Mouse (Mus musculus) liver, embryonic 12.5 days (tissue): Measurements from ENCODE around the gene Krtap12-1. TPM values are rescaled to one million over a fixed set of nuclear protein-coding genes. Genes with fewer than 3 reads are reported as not detected.
"Not testable (repeated sequence)": the region's sequence is repeated elsewhere in the genome, so short reads cannot be mapped to it uniquely, and the experiment has no call there.

Source experiments
- ATAC-seq: fragments of 200-750 bp; cut with Nextera tagmentation; 2 replicates; pipeline ENCODE4 v1.8.0; 2017; ENCODE audit warnings: moderate number of reproducible peaks, mild to moderate bottlenecking, moderate library complexity
- H3K27ac ChIP-seq: fragments of 300-500 bp; sonication (generic); 2 replicates; pipeline ENCODE4 v1.5.1; 2016; ENCODE audit warnings: mild to moderate bottlenecking
- H3K27me3 ChIP-seq: fragments of 300-500 bp; sonication (generic); replicated peaks from 2 replicates; pipeline ENCODE4 v1.6.1; 2016; ENCODE audit warnings: mild to moderate bottlenecking, moderate library complexity
- H3K36me3 ChIP-seq: fragments of 300-500 bp; sonication (generic); 2 replicates; pipeline ENCODE4 v1.6.1; 2016; ENCODE audit warnings: mild to moderate bottlenecking, moderate library complexity
- H3K4me1 ChIP-seq: fragments of 300-500 bp; sonication (generic); 2 replicates; pipeline ENCODE4 v1.6.1; 2016
- H3K4me2 ChIP-seq: fragments of 300-500 bp; sonication (generic); 2 replicates; pipeline ENCODE4 v1.6.1; 2016; ENCODE audit warnings: mild to moderate bottlenecking, moderate library complexity
- H3K4me3 ChIP-seq: fragments of 300-500 bp; sonication (generic); 2 replicates; pipeline ENCODE4 v1.5.1; 2016; ENCODE audit warnings: mild to moderate bottlenecking, moderate library complexity
- H3K9ac ChIP-seq: fragments of 300-500 bp; sonication (generic); 2 replicates; pipeline ENCODE4 v1.6.1; 2016; ENCODE audit warnings: mild to moderate bottlenecking, moderate library complexity
- H3K9me3 ChIP-seq: fragments of 300-500 bp; sonication (generic); replicated peaks from 2 replicates; pipeline ENCODE4 v1.6.1; 2016; ENCODE audit warnings: mild to moderate bottlenecking, moderate library complexity
- WGBS: fragments of 180-500 bp; shearing (Covaris S2); methylation state at CpG from one replicate; pipeline ENCODE4 v1.1.7; 2016; ENCODE audit not compliant: insufficient replicate concordance; 5-methylcytosine and 5-hydroxymethylcytosine counted together
- polyA plus RNA-seq: library from polyadenylated mRNA; unstranded; fragments of >200 nt; fragmentation: Nextera tagmentation; extraction: Ambion mirVana; gene quantifications from 2 replicates; pipeline ENCODE4 v1.2.1, GENCODE M21; 2016

Krtap12-1 gene
- polyA plus RNA-seq, 1 experiment from 2014 or later = not detected

DNA sequence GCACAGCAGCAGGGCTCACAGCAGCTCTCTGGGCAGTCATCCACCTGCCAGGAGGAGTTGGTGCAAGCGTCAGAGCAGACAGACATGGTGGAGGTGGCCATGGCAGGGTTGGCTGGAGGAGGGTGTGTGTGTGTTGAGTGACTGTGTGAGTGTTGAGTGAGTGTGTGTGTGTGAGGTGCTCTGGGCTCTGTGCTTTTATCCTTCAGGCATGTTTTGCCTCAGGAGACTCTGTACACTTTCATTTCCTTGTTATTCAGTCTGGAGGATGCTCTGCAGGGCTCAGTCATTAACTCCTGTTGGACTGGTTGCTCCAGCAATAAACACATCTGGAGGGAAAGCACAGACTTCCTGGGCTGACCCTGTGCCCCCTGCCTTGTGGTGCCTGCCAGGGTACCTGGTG is 30.9 kb downstream of the Krtap12-1 start, which contains the start of gene Gm9736:
Gene Gm9736, minus strand, starts transcription at position 101 of the 400 bp plus-strand sequence.
- H3K27me3 ChIP-seq, H3K4me2 ChIP-seq, H3K36me3 ChIP-seq, H3K9ac ChIP-seq, H3K27ac ChIP-seq, H3K4me1 ChIP-seq, H3K9me3 ChIP-seq, ATAC-seq, H3K4me3 ChIP-seq: not testable (repeated sequence)
- WGBS = 47% methylated on average over 1 of the region's 1 CpGs

DNA sequence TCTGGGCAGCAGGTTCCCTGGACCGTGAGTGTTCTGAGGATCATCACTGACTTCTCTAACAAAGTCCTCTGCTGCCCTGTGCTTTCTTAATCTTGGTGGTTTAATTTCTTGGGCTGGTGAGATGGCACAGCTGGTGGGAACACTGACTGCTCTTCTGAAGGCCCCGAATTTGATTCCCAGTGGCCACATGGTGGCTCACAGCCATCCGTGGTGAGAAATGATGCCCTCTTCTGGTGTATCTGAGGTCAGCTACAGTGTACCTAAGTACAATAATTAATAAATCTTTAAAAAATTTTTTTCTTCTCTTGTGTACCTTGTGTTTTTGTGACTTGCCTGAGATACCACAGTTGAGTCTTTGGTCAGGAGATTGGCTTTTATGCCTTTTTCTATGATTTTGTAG is 31.9 kb downstream of the Krtap12-1 start:
- H3K4me1 ChIP-seq, H3K9ac ChIP-seq, H3K36me3 ChIP-seq, H3K9me3 ChIP-seq, H3K27me3 ChIP-seq, ATAC-seq, H3K4me3 ChIP-seq, H3K4me2 ChIP-seq, H3K27ac ChIP-seq: not testable (repeated sequence)
- 44% methylated on average over 3 of the region's 3 CpGs for WGBS

DNA sequence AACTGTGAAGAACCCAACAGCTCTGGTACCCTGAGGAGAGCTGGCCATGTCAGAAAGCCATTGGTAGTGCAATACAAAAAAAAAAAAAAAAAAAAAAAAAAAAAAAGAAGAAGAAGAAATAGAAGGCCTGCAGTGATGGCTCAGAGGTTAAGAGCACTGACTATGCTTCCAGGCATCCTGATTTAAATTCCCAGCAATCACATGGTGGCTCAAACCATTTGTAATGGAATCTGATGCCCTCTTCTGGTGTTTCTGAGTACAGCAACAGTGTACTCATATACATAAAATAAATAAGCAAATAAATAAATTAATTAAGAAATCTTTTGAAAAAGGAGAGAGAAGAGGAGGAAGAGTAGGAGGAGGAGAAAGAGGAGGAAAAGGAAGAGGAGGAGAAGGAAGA is 33.0 kb downstream of the Krtap12-1 start:
- Histone ChIP-seq H3K4me2 (no peak overlapping the region), H3K27ac (no peak overlapping the region), H3K27me3 (no peaks in the 10 kb centered on the region), H3K4me3 (no peak overlapping the region), H3K4me1 (no peaks in the 10 kb centered on the region), H3K9me3 (no peaks in the 10 kb centered on the region), H3K9ac (no peak overlapping the region), H3K36me3 (no peaks in the 10 kb centered on the region)
- ATAC-seq = no peak

DNA sequence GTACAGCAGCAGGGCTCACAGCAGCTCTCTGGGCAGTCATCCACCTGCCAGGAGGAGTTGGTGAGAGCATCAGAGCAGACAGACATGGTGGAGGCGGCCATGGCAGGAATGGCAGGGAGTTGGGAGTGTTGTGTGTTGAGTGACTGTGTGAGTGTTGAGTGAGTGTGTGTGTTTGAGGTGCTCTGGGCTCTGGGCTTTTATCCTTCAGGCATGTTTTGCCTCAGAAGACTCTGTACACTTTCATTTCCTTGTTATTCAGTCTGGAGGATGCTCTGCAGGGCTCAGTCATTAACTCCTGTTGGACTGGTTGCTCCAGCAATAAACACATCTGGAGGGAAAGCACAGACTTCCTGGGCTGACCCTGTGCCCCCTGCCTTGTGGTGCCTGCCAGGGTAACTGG is 39.2 kb downstream of the Krtap12-1 start, which contains the start of gene Gm3233:
Gene Gm3233, minus strand, starts transcription at position 101 of the 400 bp plus-strand sequence.
- WGBS = no CpG with 5 or more reads among the region's 1 CpGs
- not testable (repeated sequence) for ATAC-seq, H3K9me3 ChIP-seq, H3K4me2 ChIP-seq, H3K4me3 ChIP-seq, H3K36me3 ChIP-seq, H3K9ac ChIP-seq, H3K27ac ChIP-seq, H3K4me1 ChIP-seq, H3K27me3 ChIP-seq

DNA sequence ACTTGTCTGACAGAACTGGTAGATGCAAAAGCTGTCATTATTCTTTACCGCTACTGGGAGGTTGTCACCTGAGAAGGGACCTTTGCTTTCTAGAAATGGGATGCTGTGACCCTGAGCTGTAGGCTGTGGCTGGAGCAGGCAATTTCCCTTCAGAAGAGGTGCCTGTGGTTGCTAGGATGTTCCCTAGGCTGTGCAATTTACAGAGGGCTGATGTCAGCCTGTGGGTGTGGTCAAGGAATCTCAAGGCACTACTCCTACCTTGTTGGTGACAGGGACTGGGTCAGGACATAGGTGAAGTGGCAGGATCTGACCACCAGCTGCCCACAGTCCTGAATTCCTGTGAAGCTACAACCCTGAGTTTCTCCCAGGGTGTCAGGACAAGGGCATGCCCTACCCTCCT is 49.3 kb downstream of the Krtap12-1 start:
- Histone ChIP-seq H3K36me3 (no peaks in the 10 kb centered on the region), H3K9me3 (no peaks in the 10 kb centered on the region), H3K27me3 (no peaks in the 10 kb centered on the region), H3K4me3 (no peak overlapping the region), H3K4me1 (no peaks in the 10 kb centered on the region), H3K27ac (no peak overlapping the region), H3K4me2 (no peak overlapping the region), H3K9ac (no peak overlapping the region)
- ATAC-seq = no peak
- 63% methylated on average over 1 of the region's 1 CpGs for WGBS

Other genes starting within 250 kb of the Krtap12-1 start
- gene Fam207a, start 204.8 kb upstream of the Krtap12-1 start, polyA plus RNA-seq = 32.7 and 33.7 TPM in 2 replicates
- 13.5 and 13.9 TPM in 2 replicates for gene Itgb2, start 190.3 kb upstream of the Krtap12-1 start, polyA plus RNA-seq
- 68.8 and 72.8 TPM in 2 replicates for gene Pttg1ip, start 138.9 kb upstream of the Krtap12-1 start, polyA plus RNA-seq
- gene Sumo3, start 114.5 kb upstream of the Krtap12-1 start, polyA plus RNA-seq = 138 and 146 TPM in 2 replicates
- gene Gm49325, start 114.4 kb upstream of the Krtap12-1 start, polyA plus RNA-seq = 5.1 TPM in 1 of 2 replicates, not detected in the other
- gene Ube2g2, start 98.3 kb upstream of the Krtap12-1 start, polyA plus RNA-seq = 55.7 and 59.9 TPM in 2 replicates
- 0.05 TPM in 1 of 2 replicates, not detected in the other for gene Tspear, start 34.0 kb upstream of the Krtap12-1 start, polyA plus RNA-seq
- not detected in 2 replicates for gene Gm19402, start 29.8 kb upstream of the Krtap12-1 start, polyA plus RNA-seq
- not detected in 2 replicates for gene Gm9508, start 23.4 kb upstream of the Krtap12-1 start, polyA plus RNA-seq
- not detected in 2 replicates for gene Gm10272, start 14.0 kb upstream of the Krtap12-1 start, polyA plus RNA-seq
- not detected in 2 replicates for gene Gm10024, start 9.1 kb upstream of the Krtap12-1 start, polyA plus RNA-seq
- not detected in 2 replicates for gene Gm10142, start 4.8 kb upstream of the Krtap12-1 start, polyA plus RNA-seq
- not detected in 2 replicates for gene Gm10100, start 5.9 kb downstream of the Krtap12-1 start, polyA plus RNA-seq
- not detected in 2 replicates for gene Gm18596, start 22.0 kb downstream of the Krtap12-1 start, polyA plus RNA-seq
- not detected in 2 replicates for gene Gm9736, start 30.8 kb downstream of the Krtap12-1 start, polyA plus RNA-seq
- gene Gm3233, start 39.1 kb downstream of the Krtap12-1 start, polyA plus RNA-seq = not detected in 2 replicates
- gene Gm3238, start 50.7 kb downstream of the Krtap12-1 start, polyA plus RNA-seq = not detected in 2 replicates
- gene Gm7138, start 56.3 kb downstream of the Krtap12-1 start, polyA plus RNA-seq = not detected in 2 replicates
- gene Gm3250, start 61.9 kb downstream of the Krtap12-1 start, polyA plus RNA-seq = not detected in 2 replicates
- gene Gm7137, start 67.6 kb downstream of the Krtap12-1 start, polyA plus RNA-seq = not detected in 2 replicates
- not detected in 2 replicates for gene Gm9639, start 74.5 kb downstream of the Krtap12-1 start, polyA plus RNA-seq
- gene Gm19668, start 78.5 kb downstream of the Krtap12-1 start, polyA plus RNA-seq = not detected in 2 replicates
- gene Gm9507, start 91.2 kb downstream of the Krtap12-1 start, polyA plus RNA-seq = not detected in 2 replicates
- not detected in 2 replicates for gene Gm2696, start 94.1 kb downstream of the Krtap12-1 start, polyA plus RNA-seq
- gene Krtap10-4, start 106.5 kb downstream of the Krtap12-1 start, polyA plus RNA-seq = not detected in 2 replicates
- gene Krtap10-10, start 115.3 kb downstream of the Krtap12-1 start, polyA plus RNA-seq = not detected in 2 replicates
- not detected in 2 replicates for gene Gm36176, start 126.2 kb downstream of the Krtap12-1 start, polyA plus RNA-seq
- not detected in 2 replicates for gene Gm10318, start 132.3 kb downstream of the Krtap12-1 start, polyA plus RNA-seq
- not detected in 2 replicates for gene Gm3285, start 141.4 kb downstream of the Krtap12-1 start, polyA plus RNA-seq
- 8.5 and 8.7 TPM in 2 replicates for gene Lrrc3, start 181.9 kb downstream of the Krtap12-1 start, polyA plus RNA-seq
- gene Trpm2, start 250.0 kb downstream of the Krtap12-1 start, polyA plus RNA-seq = 1.1 and 1.2 TPM in 2 replicates